Mouse (Mus musculus) forelimb bud, embryonic 11.5 days (tissue): ENCODE data around the gene Borcs5.

Experiments used
- DNase-seq: peaks from one replicate; pipeline ENCODE4 v3.0.0-alpha.2; 2012; ENCODE audit warnings: low read depth, low spot score

Gene Borcs5

GRCm38 (mm10) chr6:134717886-134718667 is 78.8 kb downstream of the Borcs5 start:
- no peak for DNase-seq

- no peak for DNase-seq
Observed at GRCm38 (mm10) chr6:134718668-134719065, 79.4 kb downstream of the Borcs5 start.

GRCm38 (mm10) chr6:134719156-134719555 is 79.8 kb downstream of the Borcs5 start:
- no peak for DNase-seq

GRCm38 (mm10) chr6:134720150-134720549 is 80.8 kb downstream of the Borcs5 start:
- no peak for DNase-seq

- DNase-seq: no peak
Observed at GRCm38 (mm10) chr6:134721729-134722269, 82.5 kb downstream of the Borcs5 start.

GRCm38 (mm10) chr6:134722906-134723305 is 83.6 kb downstream of the Borcs5 start:
- DNase-seq: no peak

- no peak for DNase-seq
Observed at GRCm38 (mm10) chr6:134723326-134723725, 84.0 kb downstream of the Borcs5 start.

GRCm38 (mm10) chr6:134723833-134724553 is 84.7 kb downstream of the Borcs5 start:
- DNase-seq: no peak

GRCm38 (mm10) chr6:134725406-134725805 is 86.1 kb downstream of the Borcs5 start:
- DNase-seq: no peak

- no peak for DNase-seq
Observed at GRCm38 (mm10) chr6:134730978-134731377, 91.7 kb downstream of the Borcs5 start.

- DNase-seq: no peak
Observed at GRCm38 (mm10) chr6:134732813-134733212, 93.5 kb downstream of the Borcs5 start.

- DNase-seq: no peak
Observed at GRCm38 (mm10) chr6:134733800-134734221, 94.5 kb downstream of the Borcs5 start.

- no peak for DNase-seq
Observed at GRCm38 (mm10) chr6:134736853-134737252, 97.5 kb downstream of the Borcs5 start.

- no peak for DNase-seq
Observed at GRCm38 (mm10) chr6:134743568-134743967, 104.3 kb downstream of the Borcs5 start.

GRCm38 (mm10) chr6:134745876-134746275 is 106.6 kb downstream of the Borcs5 start:
- no peak for DNase-seq

- no peak for DNase-seq
Observed at GRCm38 (mm10) chr6:134748126-134748525, 108.8 kb downstream of the Borcs5 start.

- no peak for DNase-seq
Observed at GRCm38 (mm10) chr6:134751087-134751486, 111.8 kb downstream of the Borcs5 start.

- peak; percentile 52 for DNase-seq
Observed at GRCm38 (mm10) chr6:134751883-134752647, 112.8 kb downstream of the Borcs5 start.

- DNase-seq: no peak
Observed at GRCm38 (mm10) chr6:134753412-134753811, 114.1 kb downstream of the Borcs5 start.

GRCm38 (mm10) chr6:134753858-134754257 is 114.5 kb downstream of the Borcs5 start:
- DNase-seq: no peak

- DNase-seq: no peak
Observed at GRCm38 (mm10) chr6:134756058-134756457, 116.7 kb downstream of the Borcs5 start.
